ENCODE assay signal across 13 mouse cellular contexts in genomic region chr4:115761206-115761605, GRCm38 (mm10). TPM values are rescaled to one million over a fixed set of nuclear protein-coding genes. Genes with fewer than 3 reads are reported as not detected.
DNase-seq lines count a peak whose midpoint lies in the region; ATAC-seq lines count a peak whose summit lies in the region.
"Had no signal": no experiment of that assay in that cellular context is flagged by ENCODE, and none has a peak within 500 bp of the region (broad histone marks: within the 10 kb centered on the region; RNA-seq: fewer than 3 reads in every experiment).

No protein-coding gene starts in this region.

- no peak overlapping the region for H3K9ac ChIP-seq in heart, embryonic 12.5 days
- no peak overlapping the region for H3K9ac ChIP-seq in midbrain, embryonic 11.5 days (ENCODE audit: low read length)
- H3K9ac ChIP-seq: heart, embryonic 15.5 days; neural tube, embryonic 13.5 days had no signal

- ATAC-seq in heart, embryonic 12.5 days (ENCODE audit: insufficient number of reproducible peaks, low FRiP score): no peak
- ATAC-seq in activated CD4-positive, CD25-positive, alpha-beta regulatory T cell, adult 4 months: no peak
- no peak for ATAC-seq in midbrain, embryonic 11.5 days (ENCODE audit: low FRiP score)

- no peak overlapping the region for H3K4me2 ChIP-seq in heart, embryonic 12.5 days
- H3K4me2 ChIP-seq in midbrain, embryonic 11.5 days: no peak overlapping the region
- H3K4me2 ChIP-seq: heart, embryonic 15.5 days; neural tube, embryonic 13.5 days had no signal

- H3K4me3 ChIP-seq in heart, embryonic 12.5 days: no peak overlapping the region
- no peak overlapping the region for H3K4me3 ChIP-seq in midbrain, embryonic 11.5 days (ENCODE audit: low read depth, low read length)
- H3K4me3 ChIP-seq: heart, embryonic 15.5 days; neural tube, embryonic 13.5 days had no signal

- no peaks in the 10 kb centered on the region for H3K4me1 ChIP-seq in heart, embryonic 12.5 days (replicated peaks)
- H3K4me1 ChIP-seq in midbrain, embryonic 11.5 days (ENCODE audit: control insufficient read depth, insufficient read depth, low read length): no peaks in the 10 kb centered on the region
- H3K4me1 ChIP-seq: heart, embryonic 15.5 days; neural tube, embryonic 13.5 days had no signal

- no peaks in the 10 kb centered on the region for H3K9me3 ChIP-seq in heart, embryonic 12.5 days (replicated peaks)
- no peaks in the 10 kb centered on the region for H3K9me3 ChIP-seq in midbrain, embryonic 11.5 days (ENCODE audit: control insufficient read depth, low read length)
- H3K9me3 ChIP-seq: heart, embryonic 15.5 days; neural tube, embryonic 13.5 days had no signal

- peak; percentile 15 to 48 for DNase-seq in heart, postnatal 14 days
- DNase-seq in NIH3T3 (ENCODE audit: low read depth): peak; percentile 24
- DNase-seq in adrenal gland, adult 8-10 months: peak; percentile 36
- peak; percentile 62 to 70 for DNase-seq in kidney, postnatal 25 days
- DNase-seq in left cerebral cortex, adult 18-20 months (ENCODE audit: low spot score in 2 of 2): no peak
- DNase-seq in midbrain, embryonic 11.5 days (ENCODE audit: low spot score, missing footprints): no peak
- DNase-seq: left cerebral cortex, postnatal 4 days; thymus, postnatal 25 days had no signal

- peaks cover 53% of the 10 kb centered on the region for H3K36me3 ChIP-seq in heart, embryonic 12.5 days
- H3K36me3 ChIP-seq in midbrain, embryonic 11.5 days (ENCODE audit: control insufficient read depth, insufficient read depth, low read length): peaks cover 12% of the 10 kb centered on the region

- H3K27ac ChIP-seq in heart, embryonic 12.5 days (ENCODE audit: poor library complexity, severe bottlenecking): no peak overlapping the region
- H3K27ac ChIP-seq in midbrain, embryonic 11.5 days (ENCODE audit: low read depth, low read length): no peak overlapping the region
- H3K27ac ChIP-seq: heart, embryonic 15.5 days; neural tube, embryonic 13.5 days had no signal

- H3K27me3 ChIP-seq in heart, embryonic 12.5 days (replicated peaks): no peaks in the 10 kb centered on the region
- no peaks in the 10 kb centered on the region for H3K27me3 ChIP-seq in midbrain, embryonic 11.5 days (ENCODE audit: control insufficient read depth, insufficient read depth, low read length)
- H3K27me3 ChIP-seq: heart, embryonic 15.5 days; neural tube, embryonic 13.5 days had no signal

- 79% methylated on average over 3 of the region's 3 CpGs for WGBS in heart, embryonic 12.5 days
- WGBS in midbrain, embryonic 11.5 days: 57% methylated on average over 3 of the region's 3 CpGs

- intact Hi-C loops in heart, postnatal 14 days (cut with DNase I): no loop called here

RNA-seq across cellular contexts. Expression of gene Tex38, which starts 19.6 kb away (rescaled TPM):
- under 1 TPM in 1 of 2 experiments, not detected in 1; 0.39 TPM for total RNA-seq in heart, postnatal 14 days (2021)
- 0.22 and 0.24 TPM in 2 replicates for polyA plus RNA-seq in heart, embryonic 12.5 days (2016; fragmentation: Nextera tagmentation; extraction: Ambion mirVana)
- 1 to 10 TPM; 2.0 to 4.9 (median 2.4) TPM for total RNA-seq in adrenal gland, adult 8-10 months (2022)
- total RNA-seq in left cerebral cortex, adult 18-20 months (2021): not detected
- polyA plus RNA-seq in activated CD4-positive, CD25-positive, alpha-beta regulatory T cell, adult 4 months (2017; shearing (Covaris generic)): under 1 TPM in 1 of 2 experiments, not detected in 1; 0.92 TPM
- polyA plus RNA-seq in midbrain, embryonic 11.5 days (2014; fragmentation: Nextera tagmentation; extraction: Ambion mirVana): 0.41 TPM in 1 of 2 replicates, not detected in the other
- total RNA-seq: megakaryocyte progenitor cell, adult 5-6 weeks had no signal
- polyA plus RNA-seq: heart, embryonic 15.5 days; neural tube, embryonic 13.5 days had no signal

RNA-seq across cellular contexts. Expression of gene Atpaf1, which starts 23.4 kb away (rescaled TPM):
- 10 to 100 TPM; 60.6 to 63.0 TPM for total RNA-seq in heart, postnatal 14 days (2021)
- 69.9 and 73.5 TPM in 2 replicates for polyA plus RNA-seq in heart, embryonic 12.5 days (2016; fragmentation: Nextera tagmentation; extraction: Ambion mirVana)
- 10 to 100 TPM; 58.4 to 89.8 (median 74.5) TPM for total RNA-seq in adrenal gland, adult 8-10 months (2022)
- 10 to 100 TPM; 75.2 to 86.0 TPM for total RNA-seq in left cerebral cortex, adult 18-20 months (2021)
- 10 to 100 TPM; 22.3 to 25.4 TPM for polyA plus RNA-seq in activated CD4-positive, CD25-positive, alpha-beta regulatory T cell, adult 4 months (2017; shearing (Covaris generic))
- polyA plus RNA-seq in midbrain, embryonic 11.5 days (2014; fragmentation: Nextera tagmentation; extraction: Ambion mirVana): 42.3 and 50.9 TPM in 2 replicates

RNA-seq across cellular contexts. Expression of gene Efcab14, which starts 23.7 kb away (rescaled TPM):
- 10 to 100 TPM; 34.0 to 35.3 TPM for total RNA-seq in heart, postnatal 14 days (2021)
- 34.2 and 37.4 TPM in 2 replicates for polyA plus RNA-seq in heart, embryonic 12.5 days (2016; fragmentation: Nextera tagmentation; extraction: Ambion mirVana)
- total RNA-seq in adrenal gland, adult 8-10 months (2022): 100 to 1,000 TPM in 2 of 4 experiments, 10 to 100 TPM in 2; 80.9 to 113 (median 100) TPM
- total RNA-seq in left cerebral cortex, adult 18-20 months (2021): 10 to 100 TPM; 49.7 to 55.4 TPM
- polyA plus RNA-seq in activated CD4-positive, CD25-positive, alpha-beta regulatory T cell, adult 4 months (2017; shearing (Covaris generic)): 10 to 100 TPM; 43.4 TPM
- 42.8 and 46.4 TPM in 2 replicates for polyA plus RNA-seq in midbrain, embryonic 11.5 days (2014; fragmentation: Nextera tagmentation; extraction: Ambion mirVana)

Comparison
In these comparisons a context has a peak if more than half of its experiments do, and no peak if none do; other contexts are left out.
1. DNase-seq: peak in heart, postnatal 14 days (2 of 2), NIH3T3 (single experiment), adrenal gland, adult 8-10 months (single experiment) and kidney, postnatal 25 days (2 of 2); none in left cerebral cortex, adult 18-20 months (0 of 2) and midbrain, embryonic 11.5 days (single experiment).